Mouse (Mus musculus): ENCODE data around the gene Etv6.

Gene Etv6

DNA sequence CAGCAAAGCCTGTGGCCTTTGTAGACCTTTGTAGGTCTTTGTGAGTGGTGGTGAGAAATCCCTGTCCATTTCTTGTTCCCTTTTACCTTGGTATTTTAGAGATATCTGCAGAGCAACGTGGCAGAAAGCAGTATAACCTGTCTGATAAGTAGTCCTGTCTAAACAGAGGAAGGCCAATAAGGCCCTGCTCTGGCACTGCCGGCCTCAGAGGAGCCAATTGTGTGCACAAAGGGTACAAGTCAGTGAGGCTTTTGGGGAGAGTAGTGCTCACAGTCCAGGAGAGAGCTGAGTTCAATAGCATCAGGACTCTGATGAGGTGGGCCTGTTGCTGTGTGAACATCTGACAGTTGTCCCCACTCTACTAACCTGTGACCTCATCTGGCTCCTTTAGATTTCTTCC lies 77.7 kb downstream of the Etv6 start:
- DNase-seq: no peak

DNA sequence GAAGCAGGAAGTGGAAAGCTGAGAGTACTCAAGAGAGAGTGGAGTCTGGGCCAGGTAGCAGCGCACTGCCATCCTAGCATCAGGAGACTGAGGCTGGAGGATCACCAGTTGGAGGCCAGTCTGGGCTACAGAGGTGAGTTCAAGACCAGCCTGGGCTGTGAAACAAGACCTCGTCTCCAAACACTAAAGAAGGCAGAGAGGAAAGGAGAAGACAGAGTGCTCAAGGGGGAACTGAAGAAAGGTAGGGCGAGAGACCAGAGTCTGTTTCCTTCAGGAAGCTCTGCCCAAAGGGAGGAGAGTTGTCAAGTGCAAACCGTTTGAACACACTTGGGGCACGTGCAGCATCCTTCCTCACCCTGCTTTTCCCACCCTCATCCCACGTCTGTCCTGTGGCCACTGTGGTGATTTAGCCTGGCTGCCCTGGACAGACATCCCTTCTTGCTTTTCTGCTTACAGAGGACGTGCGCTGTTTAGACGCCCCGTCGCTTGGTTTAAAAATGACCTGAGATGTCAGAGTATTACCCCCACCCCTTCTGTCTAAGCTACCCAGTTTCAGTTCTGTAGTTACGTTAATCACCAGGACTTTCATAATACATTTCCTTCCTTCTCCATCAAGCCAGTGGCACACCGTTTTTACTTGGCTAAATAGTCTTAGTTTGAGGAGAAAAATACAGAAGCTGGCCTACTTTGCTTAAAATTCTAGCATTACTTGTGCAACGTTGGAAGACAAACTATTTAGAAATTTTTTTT lies 79.9 kb downstream of the Etv6 start:
- no peak for DNase-seq

DNA sequence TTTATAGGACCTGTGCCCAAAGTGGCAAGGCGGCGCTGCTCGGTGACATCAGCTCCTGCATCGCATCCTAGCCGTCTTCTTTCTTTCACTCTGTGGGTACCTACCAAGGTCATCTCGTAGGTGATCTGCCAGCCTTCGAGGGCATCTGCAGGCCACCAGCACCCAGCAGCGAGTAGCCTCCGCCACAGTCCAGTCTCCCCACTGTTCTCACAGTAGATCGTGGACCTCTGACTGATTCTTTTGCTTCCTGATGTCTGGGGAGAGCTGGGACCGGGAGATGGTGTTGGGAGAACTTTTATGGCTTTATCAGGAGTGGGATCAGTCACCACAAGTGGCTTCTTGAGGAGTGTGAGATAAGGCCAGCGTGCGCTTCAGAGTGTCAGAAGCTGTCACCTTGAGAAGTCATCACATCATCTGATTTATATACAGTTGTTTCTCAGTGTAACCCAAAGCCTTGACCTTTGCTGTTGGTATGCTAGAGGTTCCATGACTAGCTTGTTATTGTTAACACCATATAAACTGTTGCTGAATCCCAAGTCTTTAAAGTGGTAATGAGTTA lies 82.0 kb downstream of the Etv6 start:
- no peak for DNase-seq

DNA sequence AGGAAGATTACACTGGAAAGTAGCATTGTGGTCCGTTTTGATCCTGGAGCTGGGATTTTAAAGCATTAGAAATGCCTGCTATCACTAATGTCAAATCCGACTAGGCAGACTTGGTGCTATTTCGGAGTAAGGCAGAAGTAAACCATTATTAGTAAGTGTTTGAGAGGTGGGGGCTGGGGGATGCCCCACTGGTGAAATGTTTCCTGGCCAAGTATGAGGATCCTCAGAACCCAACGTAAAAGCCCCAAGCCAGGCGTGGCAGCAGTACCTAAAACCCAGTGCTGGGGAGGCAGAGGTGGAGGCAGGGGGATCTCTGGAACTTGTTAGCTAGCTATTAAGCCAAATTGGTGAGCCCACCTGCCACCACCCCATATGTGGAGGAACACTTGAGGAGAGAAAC lies 83.0 kb downstream of the Etv6 start:
- no peak for DNase-seq

DNA sequence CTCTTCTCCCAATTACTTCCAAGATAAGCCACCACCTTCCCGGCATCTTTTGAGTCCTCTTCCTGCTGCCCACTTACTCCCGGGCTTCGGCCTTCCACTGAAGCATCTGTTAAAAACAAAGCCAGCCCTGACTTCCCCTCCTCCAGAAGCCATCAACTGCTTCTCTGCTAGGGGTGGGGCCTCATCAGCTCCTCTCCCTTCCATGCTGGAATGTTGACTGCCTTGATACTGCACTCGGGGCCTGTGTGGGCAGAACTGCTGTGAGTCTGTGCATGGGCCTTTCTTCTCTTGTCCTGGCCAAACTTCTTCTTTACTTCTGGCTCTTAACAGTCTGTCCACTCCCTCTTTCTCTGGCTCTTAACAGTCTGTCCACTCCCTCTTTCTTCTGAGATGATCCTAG lies 83.6 kb downstream of the Etv6 start:
- peak; percentile 46 for DNase-seq

DNA sequence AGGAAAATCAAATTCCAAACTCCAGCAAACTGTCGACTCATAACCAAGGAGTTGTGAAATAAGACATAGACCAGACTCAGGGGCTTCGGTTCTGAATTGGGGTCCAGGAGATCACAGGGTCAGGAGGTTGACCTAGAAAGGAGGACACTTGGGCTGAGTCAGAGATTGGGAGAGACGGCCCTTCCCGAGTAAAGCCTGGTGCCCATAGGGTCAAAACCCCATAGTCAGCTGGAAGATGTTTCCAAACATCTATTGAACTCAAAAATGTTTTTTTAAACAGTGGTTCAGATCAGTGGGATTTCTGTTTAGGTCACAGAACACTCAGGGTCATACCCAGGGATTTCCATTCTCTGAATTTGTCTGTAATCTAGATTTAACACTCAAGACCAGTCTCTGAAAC lies 84.7 kb downstream of the Etv6 start:
- DNase-seq: no peak

DNA sequence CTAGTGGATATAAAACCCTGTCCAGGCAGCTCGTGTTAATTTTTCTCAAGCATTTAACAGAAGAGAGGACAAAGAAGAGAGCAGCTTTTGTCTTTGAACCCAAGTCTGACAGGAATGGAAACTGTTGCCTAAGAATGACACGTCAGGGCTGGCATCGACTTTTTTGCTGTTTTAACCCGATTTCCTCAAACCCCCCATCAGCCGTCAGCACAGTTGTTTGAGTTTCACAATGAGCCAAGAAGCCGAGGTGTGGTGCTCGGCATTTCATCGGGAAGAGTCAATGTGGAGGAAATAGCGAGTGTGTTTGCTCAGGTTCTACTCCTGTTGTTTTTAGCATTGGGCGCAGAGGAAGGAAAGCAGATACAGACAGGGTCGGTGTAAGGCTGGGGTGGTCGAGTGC lies 85.2 kb downstream of the Etv6 start:
- DNase-seq: no peak

DNA sequence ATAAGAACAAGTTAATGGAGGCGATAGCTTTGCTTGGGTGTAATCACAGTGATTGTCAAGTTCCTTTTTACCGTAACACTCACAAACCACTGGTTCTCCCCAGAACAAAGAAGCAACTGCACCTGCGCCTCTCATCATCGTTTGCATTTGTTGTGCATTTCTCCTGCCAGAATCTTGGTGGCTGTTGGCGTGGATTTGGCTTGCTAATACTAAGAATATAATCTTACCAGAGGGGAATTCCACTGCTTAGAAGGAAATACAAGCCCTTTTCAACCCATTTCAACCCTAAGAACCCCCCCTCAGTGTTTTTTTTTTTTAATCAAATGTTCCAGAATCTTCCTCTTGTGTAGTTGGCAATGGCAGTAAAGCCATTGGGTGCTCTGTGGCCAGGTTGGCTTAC lies 87.4 kb downstream of the Etv6 start:
- DNase-seq: no peak

DNA sequence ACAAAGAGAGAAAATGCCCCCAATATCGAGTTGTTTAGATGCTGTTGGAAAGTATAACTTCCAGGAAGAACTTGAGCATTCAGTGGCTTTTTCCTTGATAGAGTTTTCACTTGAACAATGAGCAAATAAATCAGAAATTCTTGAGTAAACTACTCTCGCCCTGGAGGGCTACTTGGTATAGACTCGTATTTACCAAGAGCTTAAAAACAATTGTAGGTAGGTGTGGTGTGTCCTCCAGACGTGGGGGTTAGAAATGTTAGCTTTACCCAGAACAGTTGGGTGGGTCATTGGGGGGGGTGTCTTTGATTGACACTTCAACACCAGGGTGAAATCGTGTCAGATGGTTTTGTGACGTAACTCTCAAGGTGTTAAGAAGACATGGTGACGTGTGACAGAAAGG lies 88.0 kb downstream of the Etv6 start:
- no peak for DNase-seq

DNA sequence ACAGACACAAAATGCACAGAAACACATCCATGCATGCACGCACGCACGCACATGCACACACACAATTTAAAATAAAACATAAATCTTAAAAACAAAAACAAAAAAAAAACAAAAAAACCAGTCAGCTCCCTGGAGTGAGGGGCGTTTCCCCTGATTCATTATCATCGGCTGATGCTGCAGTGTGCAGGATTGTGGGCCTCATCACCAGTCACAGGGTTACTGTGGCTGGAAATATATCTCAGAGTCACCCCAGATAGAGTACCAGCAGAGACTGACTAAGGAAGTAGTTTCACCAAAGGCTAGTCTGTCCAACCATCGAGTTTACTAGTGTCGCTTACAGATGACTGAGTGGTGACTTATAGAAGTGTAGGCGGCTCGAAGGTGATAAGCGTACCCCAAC lies 88.8 kb downstream of the Etv6 start:
- no peak for DNase-seq

DNA sequence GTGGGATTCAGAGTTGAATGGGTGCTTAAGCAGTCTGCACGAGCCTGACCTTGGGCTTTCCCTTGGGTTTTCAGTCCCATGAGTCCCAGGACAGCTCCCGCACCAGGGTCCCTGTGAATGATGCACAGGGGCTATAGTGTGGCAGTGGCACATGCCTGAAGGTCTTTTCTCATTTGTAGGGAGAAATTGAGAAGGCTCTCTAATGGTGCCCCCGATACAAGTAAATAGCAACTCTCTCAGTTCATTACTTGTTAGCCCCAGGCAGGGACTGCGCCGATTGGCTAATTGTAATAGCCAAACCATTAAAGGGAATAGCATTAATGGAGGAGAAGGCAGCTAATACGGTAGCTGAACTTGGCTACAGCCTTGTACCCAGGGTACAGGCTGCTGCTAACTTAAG lies 92.5 kb downstream of the Etv6 start:
- DNase-seq: no peak

DNA sequence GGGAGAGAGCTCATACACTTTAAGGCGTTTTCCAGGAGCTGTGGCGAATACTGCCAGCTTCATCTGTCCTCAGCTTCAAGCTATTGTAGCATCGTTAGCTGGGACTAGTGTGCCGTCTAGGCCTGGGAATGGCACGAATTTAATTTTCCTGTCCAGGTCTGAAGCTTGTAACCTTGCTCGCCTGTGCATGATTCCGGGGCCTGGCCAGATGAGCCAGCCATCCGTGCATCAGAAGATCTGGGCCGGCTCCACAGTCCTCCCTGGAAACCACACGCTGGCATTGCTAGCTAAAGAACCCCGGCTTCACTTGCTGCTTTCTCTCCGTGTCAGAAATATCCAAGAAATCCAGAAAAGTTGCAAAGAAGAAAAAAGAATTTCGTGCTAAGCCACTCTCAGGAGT lies 93.1 kb downstream of the Etv6 start:
- DNase-seq: no peak

DNA sequence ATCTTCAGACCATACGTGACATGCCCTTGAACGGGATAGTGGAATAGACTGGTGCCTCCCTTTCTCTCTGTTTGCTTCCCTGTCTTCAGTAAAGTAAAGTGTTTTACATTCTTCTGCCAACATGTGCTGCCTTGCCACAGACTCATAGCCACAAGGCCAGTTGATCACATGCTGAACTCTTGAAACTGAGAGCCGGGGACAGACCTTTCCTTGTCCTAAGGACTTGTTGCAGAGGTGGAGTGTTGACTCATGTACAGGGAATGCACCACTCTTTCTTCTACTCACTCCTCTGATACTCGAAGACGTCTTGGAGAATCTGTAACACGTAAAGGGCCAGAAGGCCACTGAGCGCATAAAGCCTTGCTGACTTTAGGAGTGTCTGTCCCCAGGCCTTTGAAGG lies 94.3 kb downstream of the Etv6 start:
- no peak for DNase-seq

DNA sequence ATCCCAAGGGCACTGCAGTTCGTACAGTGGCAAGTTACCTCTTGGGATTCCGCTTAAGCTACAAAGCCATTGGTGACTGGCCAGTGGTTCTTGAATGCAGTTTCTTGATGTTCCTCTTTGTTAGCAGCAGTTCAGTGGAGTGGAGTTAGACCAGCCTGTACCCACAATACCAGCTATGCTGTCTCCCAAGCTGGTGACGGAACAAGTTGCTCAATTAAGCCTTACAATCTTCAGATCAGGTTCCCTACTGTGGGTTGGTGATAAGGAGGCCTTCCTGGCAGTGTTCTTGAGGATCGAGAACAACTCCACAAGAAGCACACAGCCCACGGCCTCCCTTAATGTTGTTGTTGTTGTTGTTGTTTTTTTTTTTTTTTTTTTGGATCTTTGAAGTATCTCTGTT lies 95.3 kb downstream of the Etv6 start:
- no peak for DNase-seq

DNA sequence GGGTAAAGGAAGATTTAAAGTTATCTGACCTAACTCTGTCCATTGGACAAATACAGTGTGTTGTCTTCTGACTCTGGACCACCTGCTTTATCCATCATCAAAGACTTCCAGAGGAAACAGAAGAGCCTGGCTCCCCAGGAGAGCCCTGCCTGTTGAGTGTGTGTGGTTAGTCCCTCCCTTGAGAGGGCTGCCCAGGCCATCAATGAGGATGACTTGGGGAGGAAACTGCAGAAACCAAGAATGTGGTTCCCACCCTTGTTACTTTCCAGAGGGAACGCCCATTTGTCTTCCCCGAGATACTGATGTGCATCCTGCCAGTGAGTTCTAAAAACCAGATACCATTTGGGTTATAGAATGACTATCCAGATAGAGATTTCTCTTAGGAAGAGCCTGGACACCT lies 96.1 kb downstream of the Etv6 start:
- DNase-seq: no peak

DNA sequence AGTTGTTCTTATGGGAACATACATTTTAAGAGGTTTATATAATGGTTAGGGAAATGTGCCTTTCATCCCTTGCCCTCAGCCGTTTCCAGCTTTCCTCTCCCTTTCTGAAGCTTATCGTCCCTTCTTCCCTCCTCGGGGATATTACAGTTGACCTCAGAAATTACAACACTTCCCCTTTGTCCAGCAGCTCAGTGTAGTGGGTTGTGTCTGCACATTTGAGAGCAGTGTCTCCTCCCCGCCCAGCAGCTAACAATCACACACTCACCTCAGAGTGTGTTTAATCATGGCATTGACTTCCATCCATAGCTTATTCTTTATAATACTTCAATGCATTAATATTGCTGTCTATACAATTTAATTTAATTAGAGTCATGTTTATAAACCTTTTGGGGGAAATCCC lies 98.3 kb downstream of the Etv6 start:
- DNase-seq: no peak

DNA sequence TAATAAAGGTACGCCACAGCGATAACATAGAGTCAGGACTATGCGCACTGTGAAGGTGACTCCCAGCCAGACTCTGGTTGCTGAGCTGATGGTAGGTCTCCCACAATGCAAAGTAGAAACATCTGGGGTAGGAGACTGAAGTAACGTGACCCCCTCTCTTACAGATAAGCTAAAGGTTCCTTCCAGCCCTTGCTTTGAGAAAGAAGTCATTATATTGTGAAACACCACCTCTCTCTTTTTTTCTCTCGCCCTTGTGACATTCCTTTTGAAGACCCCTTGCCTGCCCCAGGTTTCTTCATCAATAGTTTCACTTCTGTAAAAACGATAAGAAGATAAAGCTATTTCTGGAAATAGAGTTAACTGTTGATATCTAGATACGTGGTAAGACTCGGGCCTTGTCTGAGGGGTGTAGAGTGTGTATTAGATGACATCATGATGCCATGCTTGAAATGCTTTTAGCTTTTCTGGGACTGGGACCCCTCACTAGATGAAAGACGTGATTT lies 99.4 kb downstream of the Etv6 start:
- DNase-seq: no peak

DNA sequence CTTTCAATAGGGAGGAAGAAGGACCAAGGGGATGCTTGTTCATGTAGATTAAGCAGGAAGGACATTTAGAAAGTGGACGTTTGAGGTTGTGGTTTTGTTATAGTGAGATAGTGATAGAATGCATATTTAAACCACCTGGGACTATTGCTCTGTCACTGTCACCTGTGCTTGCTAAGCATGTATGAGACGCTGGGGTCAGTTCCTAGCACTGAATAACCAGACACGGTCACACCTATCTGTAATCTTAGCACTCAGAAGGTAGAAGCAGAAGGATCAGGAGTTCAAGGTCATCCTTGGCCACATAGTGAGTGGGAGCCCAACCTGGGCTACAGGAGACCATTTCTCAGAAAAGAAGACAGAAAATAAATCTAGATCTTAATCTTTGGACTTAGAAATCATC lies 100.8 kb downstream of the Etv6 start:
- no peak for DNase-seq

DNA sequence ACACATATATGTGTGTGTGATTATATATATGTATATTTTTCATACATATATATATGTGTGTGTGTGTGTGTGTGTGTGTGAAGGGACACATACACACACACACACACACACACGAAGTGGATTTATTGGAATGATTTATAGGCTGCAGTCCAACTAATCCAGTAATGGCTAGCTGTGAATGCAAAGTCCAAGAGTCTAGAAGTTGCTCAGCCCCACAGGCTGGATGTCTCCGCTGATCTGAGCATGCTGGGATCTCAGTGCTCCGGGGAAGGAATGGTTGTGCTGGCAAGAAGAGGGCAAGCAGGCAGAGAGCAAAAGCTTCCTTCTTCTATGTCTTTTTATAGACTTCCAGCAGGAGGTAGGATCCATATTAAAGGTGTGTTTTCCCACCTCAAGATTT lies 103.9 kb downstream of the Etv6 start:
- DNase-seq: no peak

DNA sequence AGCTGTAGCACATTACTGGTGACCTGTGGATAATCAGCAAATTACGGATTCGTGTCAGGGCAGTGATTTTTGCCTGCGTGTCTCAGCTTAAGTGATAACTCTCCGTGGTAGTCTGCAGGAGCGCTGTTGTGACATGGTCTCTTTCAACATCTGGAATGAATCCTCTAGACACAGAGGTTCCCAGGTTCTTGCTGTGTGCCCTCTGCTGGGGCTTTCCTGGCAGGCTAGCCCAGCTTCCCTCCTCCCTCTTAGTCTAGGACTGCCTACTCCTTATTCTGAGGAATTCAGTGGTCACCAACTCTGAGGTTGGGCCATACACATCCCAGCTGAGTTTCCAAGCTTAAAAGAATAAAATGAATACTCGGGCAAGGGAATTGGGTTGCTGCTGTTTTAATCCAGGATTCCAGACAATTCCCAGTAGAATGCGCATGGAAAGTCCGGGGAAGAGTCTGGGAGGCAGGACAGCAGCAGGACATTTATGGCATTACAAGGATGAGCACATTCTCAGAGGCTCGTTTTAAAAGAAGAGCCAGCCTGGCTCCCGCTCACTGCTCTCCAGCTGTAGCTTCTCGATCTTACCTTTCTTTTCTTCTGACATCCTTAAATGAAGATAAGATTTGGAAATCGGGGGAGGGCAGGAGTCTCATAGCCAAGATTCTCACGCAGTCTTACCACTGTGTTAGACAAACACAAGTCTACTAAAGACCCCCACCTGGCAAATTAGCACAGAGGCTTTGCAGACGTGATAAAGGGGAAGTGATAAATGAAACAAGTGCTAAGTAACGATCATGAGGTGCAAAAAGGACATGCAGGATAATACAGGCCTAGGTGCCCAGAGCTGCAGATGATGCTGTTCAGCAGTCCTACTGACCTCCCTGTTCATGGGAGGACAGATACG lies 105.5 kb downstream of the Etv6 start:
- peak; percentile 35 for DNase-seq

DNA sequence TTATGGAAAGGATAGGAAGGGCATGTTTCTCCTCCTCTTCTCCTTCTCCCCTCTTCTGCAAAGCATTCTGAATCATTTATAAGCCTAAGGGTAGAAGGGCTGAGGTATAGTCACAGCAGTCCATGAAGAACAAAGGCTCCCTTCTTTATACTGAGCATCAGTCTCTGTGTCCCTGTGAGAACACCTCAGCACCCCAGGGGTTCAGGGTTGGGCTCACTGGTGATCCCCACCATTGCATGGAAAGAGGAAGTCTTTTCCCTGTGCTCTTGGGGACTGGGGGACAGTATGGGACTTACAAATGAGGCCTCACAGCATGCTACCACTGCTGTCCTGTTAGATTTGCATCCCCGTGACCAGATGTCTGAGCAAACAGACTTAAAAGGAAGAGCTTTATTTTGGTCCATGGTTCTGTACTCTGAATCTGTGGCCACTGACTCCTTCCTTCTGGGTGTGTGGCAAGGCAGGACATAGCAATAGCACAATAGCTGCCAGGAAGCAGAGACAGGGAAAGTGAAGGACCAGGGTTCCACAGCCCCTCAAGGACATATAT lies 106.2 kb downstream of the Etv6 start:
- no peak for DNase-seq

DNA sequence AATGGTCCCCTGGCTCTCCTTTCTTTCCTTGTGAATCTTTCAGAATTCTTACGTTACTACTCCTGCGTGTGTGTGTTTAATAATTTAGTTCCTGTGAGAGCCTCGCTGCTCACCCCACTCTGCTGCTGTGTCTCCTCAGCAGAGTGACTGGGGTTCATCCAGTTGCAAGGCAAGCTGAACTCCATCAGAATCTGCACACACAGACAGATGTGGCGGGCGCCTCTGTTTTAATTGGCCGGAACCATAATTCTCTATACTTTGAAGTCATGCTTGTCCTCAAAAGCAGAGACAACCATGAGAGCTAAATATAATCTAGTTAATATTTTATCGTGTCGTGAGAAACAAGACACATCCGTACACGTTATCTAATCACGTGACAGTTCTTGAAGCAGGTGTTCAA lies 107.2 kb downstream of the Etv6 start:
- no peak for DNase-seq

DNA sequence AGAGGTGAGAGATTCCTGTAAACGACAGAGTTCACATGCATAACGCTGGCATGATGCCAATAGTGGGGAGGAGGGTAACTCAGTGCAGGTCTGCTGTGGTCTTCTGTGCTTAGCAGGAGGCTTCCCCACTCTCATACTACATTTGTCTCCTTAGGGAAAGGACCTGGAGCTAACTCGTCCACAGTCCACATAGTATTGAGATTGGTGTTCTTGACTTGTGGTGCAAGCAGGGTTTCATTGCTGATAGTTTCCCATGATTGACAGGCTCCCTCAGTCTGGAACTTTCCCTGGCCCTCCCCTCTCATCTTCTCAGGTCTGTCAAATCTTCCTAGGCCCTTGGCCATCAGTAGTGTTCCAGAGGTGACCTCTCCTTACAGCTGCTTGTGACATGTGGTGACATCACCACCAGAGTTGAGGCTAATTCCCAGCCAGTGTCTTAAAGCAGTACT lies 108.2 kb downstream of the Etv6 start:
- no peak for DNase-seq

All from embryo, embryonic 11 days (tissue).